In genomic region chr4:135686568-135686953, GRCm38 (mm10) we compare ENCODE assay signal across 8 mouse cellular contexts. TPM values are rescaled to one million over a fixed set of nuclear protein-coding genes. Genes with fewer than 3 reads are reported as not detected.
DNase-seq lines count a peak whose midpoint lies in the region; ATAC-seq and TF ChIP-seq lines count a peak whose summit lies in the region.

No protein-coding gene starts in this region.

- H3K9ac ChIP-seq in forebrain, embryonic 14.5 days (ENCODE audit: low read length), result peak overlapping the region; percentile 52
- peak overlapping the region; percentile 22; the same call in 1 of the 2 replicates for H3K9ac ChIP-seq in liver, embryonic 11.5 days (ENCODE audit: low read depth, low read length)
- H3K9ac ChIP-seq in stomach, postnatal 0 days (ENCODE audit: low read length), result peak overlapping the region; percentile 76

- peaks cover 5% of the 10 kb centered on the region; the same call in 1 of the 2 replicates for H3K4me1 ChIP-seq in thymus, adult 2 months (replicated peaks; ENCODE audit: control insufficient read depth, insufficient read depth, low read length)
- H3K4me1 ChIP-seq in forebrain, embryonic 14.5 days (ENCODE audit: control insufficient read depth, insufficient read depth, low read length), result peaks cover 2% of the 10 kb centered on the region; the same call in 1 of the 2 replicates
- no peaks in the 10 kb centered on the region for H3K4me1 ChIP-seq in liver, embryonic 11.5 days (replicated peaks; ENCODE audit: control insufficient read depth, insufficient read depth, low read length)
- no peaks in the 10 kb centered on the region; the same call in 1 of the 2 replicates for H3K4me1 ChIP-seq in stomach, postnatal 0 days (replicated peaks; ENCODE audit: control insufficient read depth, insufficient read depth)

- no peak for TF ChIP-seq POLR2A in thymus, adult 2 months (IDR thresholded peaks at IDR 0.05; ENCODE audit: control insufficient read depth, extremely low read depth, insufficient read depth, low read length, poor library complexity)

- TF ChIP-seq CTCF in thymus, adult 2 months (IDR thresholded peaks at IDR 0.05; ENCODE audit: borderline replicate concordance, control insufficient read depth, extremely low read depth, insufficient read depth, low read length, poor library complexity), result no peak
- TF ChIP-seq CTCF in stomach, postnatal 0 days (IDR thresholded peaks at IDR 0.05; ENCODE audit: low read depth), result no peak

- H3K4me2 ChIP-seq in forebrain, embryonic 14.5 days (ENCODE audit: low read length), result peak overlapping the region; percentile 94
- peak overlapping the region; percentile 85 for H3K4me2 ChIP-seq in liver, embryonic 11.5 days
- H3K4me2 ChIP-seq in stomach, postnatal 0 days (replicated peaks; ENCODE audit: low read depth), result peak overlapping the region; percentile 98

- H3K9me3 ChIP-seq in forebrain, embryonic 14.5 days (replicated peaks; ENCODE audit: control insufficient read depth, low read length), result no peaks in the 10 kb centered on the region
- no peaks in the 10 kb centered on the region for H3K9me3 ChIP-seq in liver, embryonic 11.5 days (ENCODE audit: control insufficient read depth, low read length)
- no peaks in the 10 kb centered on the region for H3K9me3 ChIP-seq in stomach, postnatal 0 days (ENCODE audit: control insufficient read depth, low read length)

- no peak for ATAC-seq in forebrain, embryonic 14.5 days
- no peak for ATAC-seq in liver, embryonic 11.5 days (replicated peaks; ENCODE audit: low FRiP score)
- peak; percentile 10; the same call in 1 of the 2 replicates for ATAC-seq in stomach, postnatal 0 days (ENCODE audit: low FRiP score, low TSS enrichment)

- no peak for DNase-seq in thymus, adult 2 months
- no peak for DNase-seq in thymus, adult 18-20 months
- DNase-seq in forebrain, embryonic 14.5 days (ENCODE audit: low spot score), result no peak
- DNase-seq in liver, embryonic 11.5 days (ENCODE audit: low spot score), result no peak
- no peak for DNase-seq in stomach, postnatal 0 days (ENCODE audit: low spot score)
- DNase-seq in spleen, postnatal 36 days (ENCODE audit: low spot score in 2 of 2), result no peak
- no peak for DNase-seq in adipocyte (ENCODE audit: low spot score)
- DNase-seq in cerebellum, adult 11 months, result no peak

- H3K27me3 ChIP-seq in thymus, adult 2 months (ENCODE audit: control insufficient read depth, insufficient read depth, low read length), result peaks cover 28% of the 10 kb centered on the region
- H3K27me3 ChIP-seq in forebrain, embryonic 14.5 days (replicated peaks; ENCODE audit: control insufficient read depth, insufficient read depth, low read length), result peaks cover 29% of the 10 kb centered on the region
- H3K27me3 ChIP-seq in liver, embryonic 11.5 days (replicated peaks; ENCODE audit: control insufficient read depth, insufficient read depth, low read length), result peaks cover 53% of the 10 kb centered on the region
- H3K27me3 ChIP-seq in stomach, postnatal 0 days (ENCODE audit: control insufficient read depth, insufficient read depth, low read length), result no peaks in the 10 kb centered on the region

- no peak for TF ChIP-seq EP300 in stomach, postnatal 0 days (optimal IDR thresholded peaks at IDR 0.05)

- no peak overlapping the region for H3K27ac ChIP-seq in thymus, adult 2 months (ENCODE audit: control insufficient read depth, insufficient read depth, low read length)
- no peak overlapping the region for H3K27ac ChIP-seq in forebrain, embryonic 14.5 days (ENCODE audit: low read depth, low read length)
- no peak overlapping the region for H3K27ac ChIP-seq in liver, embryonic 11.5 days (ENCODE audit: low read depth, low read length)
- H3K27ac ChIP-seq in stomach, postnatal 0 days (replicated peaks), result peak overlapping the region; percentile 69

- peak overlapping the region; percentile 25 for H3K4me3 ChIP-seq in thymus, adult 2 months (ENCODE audit: control insufficient read depth, insufficient read depth, low read length)
- H3K4me3 ChIP-seq in forebrain, embryonic 14.5 days (ENCODE audit: low read depth, low read length), result peak overlapping the region; percentile 48
- H3K4me3 ChIP-seq in liver, embryonic 11.5 days (ENCODE audit: low read depth, low read length), result peak overlapping the region; percentile 58
- peak overlapping the region; percentile 62 for H3K4me3 ChIP-seq in stomach, postnatal 0 days (ENCODE audit: low read depth, low read length)

- 4% methylated on average over 21 of the region's 21 CpGs for WGBS in thymus, adult 2 months
- under 1% methylated on average over 21 of the region's 21 CpGs for WGBS in forebrain, embryonic 14.5 days
- WGBS in liver, embryonic 11.5 days, result 3% methylated on average over 21 of the region's 21 CpGs
- WGBS in stomach, postnatal 0 days, result 1% methylated on average over 21 of the region's 21 CpGs

- H3K36me3 ChIP-seq in thymus, adult 2 months (ENCODE audit: control insufficient read depth, insufficient read depth, low read length), result no peaks in the 10 kb centered on the region
- H3K36me3 ChIP-seq in forebrain, embryonic 14.5 days (ENCODE audit: control insufficient read depth, insufficient read depth, low read length), result no peaks in the 10 kb centered on the region
- H3K36me3 ChIP-seq in liver, embryonic 11.5 days (ENCODE audit: control insufficient read depth, insufficient read depth, low read length), result no peaks in the 10 kb centered on the region
- no peaks in the 10 kb centered on the region for H3K36me3 ChIP-seq in stomach, postnatal 0 days (ENCODE audit: control insufficient read depth, insufficient read depth, low read length)

RNA-seq across cellular contexts. Expression of gene Ifnlr1, which starts 0.5 kb away (rescaled TPM):
- polyA plus RNA-seq in thymus, adult 2 months (2012; rRNA removed), result 2.0 and 2.5 TPM in 2 replicates
- 0.15 TPM in 1 of 2 replicates, not detected in the other for polyA plus RNA-seq in forebrain, embryonic 14.5 days (2014; fragmentation: Nextera tagmentation; extraction: Ambion mirVana)
- 0.07 and 0.13 TPM in 2 replicates for polyA plus RNA-seq in liver, embryonic 11.5 days (2014; fragmentation: Nextera tagmentation; extraction: Ambion mirVana)
- polyA plus RNA-seq in stomach, postnatal 0 days (2015; fragmentation: Nextera tagmentation; extraction: Ambion mirVana), result 1.9 and 2.1 TPM in 2 replicates

RNA-seq across cellular contexts. Expression of gene Il22ra1, which starts 41.4 kb away (rescaled TPM):
- polyA plus RNA-seq in thymus, adult 2 months (2012; rRNA removed), result 0.24 and 0.40 TPM in 2 replicates
- not detected in 2 replicates for polyA plus RNA-seq in forebrain, embryonic 14.5 days (2014; fragmentation: Nextera tagmentation; extraction: Ambion mirVana)
- 0.10 and 0.49 TPM in 2 replicates for polyA plus RNA-seq in liver, embryonic 11.5 days (2014; fragmentation: Nextera tagmentation; extraction: Ambion mirVana)
- polyA plus RNA-seq in stomach, postnatal 0 days (2015; fragmentation: Nextera tagmentation; extraction: Ambion mirVana), result 0.56 and 0.63 TPM in 2 replicates

Comparison
In these comparisons a context has a peak if more than half of its experiments do, and no peak if none do; other contexts are left out.
1. H3K9ac ChIP-seq: peak in every context shown above with its lines; median percentile 76 in stomach, postnatal 0 days; 52 in forebrain, embryonic 14.5 days; 22 in liver, embryonic 11.5 days.